Mouse (Mus musculus): ENCODE results near the gene Traf4. TPM values are rescaled to one million over a fixed set of nuclear protein-coding genes. Genes with fewer than 3 reads are reported as not detected.
A peak's percentile ranks its signal among the peaks of the same experiment; 100 is the strongest.
"Not testable (repeated sequence)": the region's sequence is repeated elsewhere in the genome, so short reads cannot be mapped to it uniquely, and the experiment has no call there.

Traf4 gene
- polyA plus RNA-seq, 2 experiments from 2014 or later = 3.3 to 6.7 TPM

DNA sequence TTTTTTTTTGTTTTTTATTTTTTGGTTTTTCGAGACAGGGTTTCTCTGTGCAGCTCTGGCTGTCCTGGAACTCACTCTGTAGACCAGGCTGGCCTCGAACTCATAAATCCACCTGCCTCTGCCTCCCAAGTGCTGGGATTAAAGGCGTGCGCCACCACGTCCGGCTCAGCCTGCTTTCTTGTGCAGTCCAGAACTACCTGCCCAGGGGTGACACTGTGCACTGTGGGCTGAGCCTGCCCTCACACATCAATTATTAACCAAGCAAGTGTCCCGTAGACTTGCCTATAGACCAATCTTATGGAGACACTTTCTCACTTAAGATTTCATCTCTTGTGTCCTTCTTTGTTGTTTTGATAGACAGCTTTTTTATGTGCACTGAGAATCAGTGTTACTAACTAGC lies 30.1 kb downstream of the Traf4 start:
- not testable (repeated sequence) for ATAC-seq

DNA sequence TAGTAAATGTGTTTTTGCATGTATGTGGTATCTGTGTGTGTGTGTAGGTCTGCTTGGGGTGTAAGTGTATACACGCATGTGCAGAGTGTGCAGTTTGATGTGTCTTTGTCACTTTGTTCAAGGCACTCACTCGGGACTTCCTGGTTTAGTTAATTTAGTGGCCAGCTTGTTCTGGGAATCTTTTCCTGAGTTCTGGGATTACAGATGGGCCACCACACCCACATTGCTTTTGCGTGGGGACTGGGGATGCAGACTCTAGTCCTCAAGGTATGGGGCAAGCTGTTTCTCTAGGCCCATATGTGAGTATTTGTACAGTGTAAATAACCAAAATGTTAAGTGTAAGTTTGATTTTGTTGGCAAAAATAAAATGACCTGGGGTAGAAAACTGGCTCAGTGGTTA lies 31.0 kb downstream of the Traf4 start:
- no peak for ATAC-seq

DNA sequence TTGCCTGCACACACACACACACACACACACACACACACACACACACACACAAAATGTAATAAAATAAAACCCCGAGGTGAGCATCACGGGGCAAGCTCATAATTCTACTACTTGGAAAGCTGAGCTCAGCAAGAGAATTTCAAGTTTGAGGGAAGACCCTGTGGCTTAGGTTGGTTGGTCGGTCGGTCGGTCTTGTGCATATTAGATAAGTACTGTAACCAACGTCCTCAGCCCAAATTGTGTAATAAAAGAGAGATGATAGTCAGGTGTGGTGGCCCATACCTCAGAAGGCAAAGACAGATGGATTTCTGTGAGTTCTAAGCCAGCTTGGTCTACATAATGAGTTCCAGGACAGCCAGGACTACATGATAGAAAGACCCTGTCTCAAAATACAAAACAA lies 31.5 kb downstream of the Traf4 start:
- no peak for ATAC-seq

DNA sequence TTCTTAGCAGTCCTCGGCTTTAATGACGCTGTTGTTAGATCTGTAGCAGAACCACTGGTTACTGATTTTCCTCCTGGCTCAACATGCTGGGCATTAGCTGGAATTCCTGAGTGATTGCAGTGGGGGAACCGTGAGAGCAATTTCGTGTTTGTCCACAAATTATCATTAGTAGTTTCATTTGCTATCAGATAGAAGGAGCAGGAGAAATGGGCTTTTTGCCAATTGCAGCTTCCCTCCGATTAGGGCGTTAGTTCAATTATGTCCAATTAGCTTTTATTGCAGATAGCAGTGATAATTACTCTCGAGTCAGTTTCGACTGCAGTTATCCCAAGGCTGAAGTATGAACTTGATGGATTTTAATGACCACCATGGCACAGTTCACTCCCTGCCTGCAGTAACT lies 35.9 kb downstream of the Traf4 start:
- ATAC-seq = no peak

DNA sequence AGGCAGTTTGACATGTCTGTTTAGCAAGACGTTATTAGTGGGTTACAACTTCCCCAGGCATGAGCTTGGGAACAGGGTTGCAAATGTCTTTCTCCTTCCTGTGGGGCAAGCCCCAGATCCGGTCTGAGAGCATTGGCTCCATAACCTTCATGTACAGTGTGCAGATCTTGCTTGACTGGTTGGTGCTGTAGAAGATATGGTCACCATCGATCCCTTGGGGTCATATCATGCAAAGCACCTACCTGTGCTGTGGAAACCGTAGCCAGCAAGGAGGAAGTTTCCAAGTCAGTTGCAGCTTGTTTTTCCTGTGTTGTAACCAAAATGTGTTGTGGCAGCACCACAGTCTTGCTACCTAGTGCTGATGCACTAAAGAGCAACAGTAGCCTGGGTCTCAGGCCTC lies 38.6 kb downstream of the Traf4 start:
- no peak for ATAC-seq

DNA sequence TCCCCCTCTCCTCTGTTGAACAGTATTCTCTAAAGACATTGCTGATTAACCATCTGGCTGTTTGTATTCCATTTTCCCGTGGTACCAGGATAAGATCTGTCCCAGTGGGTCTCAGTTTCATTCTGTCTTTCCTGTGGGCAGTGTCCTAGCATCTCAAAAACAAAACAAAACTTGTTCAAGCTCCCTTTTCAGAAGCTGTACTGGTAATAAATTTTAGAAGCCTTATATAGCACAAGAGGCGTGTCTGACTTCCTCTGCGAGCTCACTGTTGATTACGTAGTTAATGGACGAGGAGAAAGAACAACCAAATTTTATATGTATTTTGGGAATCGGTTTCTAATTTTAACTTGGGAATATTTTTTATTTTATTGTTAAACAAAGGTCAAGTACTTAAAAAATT lies 39.7 kb downstream of the Traf4 start:
- ATAC-seq = peak; percentile 34

DNA sequence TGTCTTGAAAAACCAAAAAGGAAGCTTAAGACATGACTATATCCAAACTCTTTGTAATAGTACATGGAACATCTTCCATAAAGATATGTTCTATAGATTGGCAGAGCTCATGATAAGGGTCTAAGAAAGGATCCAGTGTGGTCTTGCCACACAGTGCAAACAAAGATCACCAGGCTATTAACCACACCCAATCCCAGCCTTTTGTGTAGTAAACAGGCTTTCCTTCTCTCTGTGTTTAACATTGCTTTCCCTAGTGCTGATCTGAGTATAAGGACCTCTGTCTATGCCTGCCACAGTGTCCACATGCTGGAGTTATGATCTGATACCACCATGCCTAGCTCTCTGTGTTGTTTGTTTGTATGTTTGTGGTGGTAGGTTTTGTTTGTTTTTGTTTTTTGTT lies 41.6 kb downstream of the Traf4 start:
- ATAC-seq = no peak

DNA sequence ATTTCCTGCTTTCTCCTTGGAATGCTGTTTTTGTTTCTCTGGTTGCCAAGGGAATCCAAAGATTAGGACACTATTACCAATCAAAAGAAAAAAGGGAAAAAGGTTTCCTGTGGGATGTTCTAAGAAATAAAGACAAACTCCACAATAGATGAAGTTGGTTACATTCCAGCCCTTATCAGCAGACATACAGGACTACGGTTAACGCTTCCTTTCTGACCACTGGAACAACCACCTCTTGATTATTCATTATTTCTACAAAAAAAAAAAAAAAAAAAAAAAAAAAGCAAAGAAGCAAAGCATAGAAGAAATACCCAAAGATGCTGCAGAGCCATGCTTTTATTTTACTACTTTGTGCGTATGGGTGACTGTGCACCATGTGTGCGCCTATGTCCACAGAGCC lies 42.6 kb downstream of the Traf4 start:
- ATAC-seq = no peak

DNA sequence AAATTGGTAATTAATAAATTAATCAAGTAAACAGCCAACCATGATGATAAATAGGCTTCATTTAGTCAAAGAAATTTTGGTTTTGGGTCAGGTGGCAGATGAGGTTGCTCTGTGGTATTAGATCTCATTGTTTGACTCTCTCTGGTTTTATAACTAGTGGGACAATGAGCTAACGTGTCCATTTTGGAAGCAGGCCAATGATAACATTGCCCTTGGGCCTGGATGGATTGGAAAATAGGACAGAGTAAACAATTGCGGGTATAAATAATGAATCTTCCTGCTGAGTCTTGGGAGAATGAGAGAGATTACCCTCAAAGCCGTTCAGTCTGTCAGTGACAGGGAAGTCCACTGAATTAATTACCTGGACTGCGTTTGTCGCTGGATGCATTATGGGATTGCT lies 44.2 kb downstream of the Traf4 start:
- no peak for ATAC-seq

DNA sequence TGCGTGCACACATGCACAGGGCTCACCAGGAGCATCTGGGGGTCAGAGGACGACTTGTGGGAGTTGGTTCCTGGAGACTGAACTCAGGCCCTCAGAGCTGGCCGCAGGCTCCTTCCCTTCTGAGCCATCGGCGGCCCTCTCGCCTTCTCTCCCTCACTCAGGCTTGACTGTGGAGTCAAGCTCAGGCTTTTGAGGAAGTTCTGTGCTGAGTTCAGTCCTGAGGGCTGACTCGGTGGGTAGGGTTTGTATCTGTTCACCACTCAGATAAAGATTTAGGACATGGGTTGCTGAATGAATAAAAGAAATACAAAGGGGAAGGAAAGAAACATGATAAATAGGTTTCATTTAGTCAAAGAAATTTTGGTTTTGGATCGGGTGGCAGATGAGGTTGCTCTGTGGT lies 45.5 kb downstream of the Traf4 start:
- ATAC-seq = no peak

DNA sequence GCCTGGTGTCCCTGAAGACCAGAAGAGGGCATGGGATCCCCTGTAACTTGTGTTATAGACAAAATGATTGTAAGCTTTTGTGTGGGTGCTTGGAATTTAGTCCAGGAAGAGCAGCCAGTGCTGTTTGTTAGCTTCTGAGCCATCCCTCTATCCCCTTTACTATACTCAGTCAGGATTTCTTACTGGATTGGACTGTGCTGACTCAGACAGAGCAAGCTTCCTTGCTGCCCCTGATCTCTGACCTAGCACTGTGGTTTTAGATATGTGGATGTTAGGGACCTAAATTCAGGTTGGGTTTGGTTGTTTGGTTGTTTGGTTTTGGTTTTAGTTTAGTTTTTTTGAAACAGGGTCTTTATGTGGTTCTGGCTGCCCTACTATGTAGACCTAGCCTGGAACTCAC lies 46.9 kb downstream of the Traf4 start:
- no peak for ATAC-seq

DNA sequence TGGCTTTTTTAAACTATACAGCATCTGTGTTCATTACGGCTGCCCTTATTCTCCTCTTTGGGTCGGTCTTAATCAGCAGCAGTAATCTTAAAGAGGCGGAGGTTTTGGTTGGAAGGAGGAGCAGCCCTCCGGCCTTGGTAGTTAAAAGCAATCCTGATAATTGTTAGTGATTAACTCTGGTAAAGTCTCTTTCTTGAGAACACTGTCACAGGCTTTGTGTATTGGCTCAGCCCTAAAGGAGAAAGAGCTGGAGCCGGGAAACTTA lies 49.3 kb downstream of the Traf4 start:
- ATAC-seq = no peak

DNA sequence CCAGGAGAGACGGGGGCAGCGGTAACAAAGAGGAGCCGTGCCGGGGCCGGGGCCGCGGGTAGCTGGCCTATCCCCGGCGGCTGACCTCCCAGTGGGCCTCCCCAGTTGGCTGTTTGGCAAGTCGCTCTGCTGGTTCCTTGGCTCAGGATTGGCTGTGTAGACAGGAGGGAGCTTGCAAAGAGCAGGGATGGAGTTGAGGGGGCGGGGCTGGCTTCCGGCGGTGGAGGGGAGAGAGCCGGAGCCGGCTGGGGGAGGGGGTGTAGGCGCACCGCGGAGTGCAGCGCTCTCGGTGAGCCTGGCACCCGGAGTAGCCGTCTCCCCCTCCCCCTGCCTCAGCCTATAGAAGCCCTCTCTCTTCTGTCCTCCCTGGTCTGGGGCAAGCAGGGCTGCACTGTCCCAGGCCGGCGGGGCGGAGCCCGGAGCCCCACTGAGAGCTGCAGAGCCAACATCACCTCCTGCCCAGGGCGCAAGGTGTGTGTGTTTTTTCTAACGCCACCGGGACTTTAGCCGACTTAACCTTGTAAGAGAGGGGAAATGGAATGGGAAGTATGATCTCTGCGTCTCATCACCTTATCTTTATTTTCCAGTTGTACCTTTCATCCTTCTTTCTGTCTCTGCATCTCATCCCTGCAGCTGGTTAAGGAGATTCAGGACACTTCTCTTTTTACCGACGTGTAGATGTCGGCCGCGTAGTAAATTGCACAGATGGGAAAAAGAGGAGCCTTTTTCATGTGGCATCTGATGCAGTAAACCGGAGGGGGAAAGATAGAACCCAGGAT lies 49.8 kb downstream of the Traf4 start:
- peak; percentile 90 for ATAC-seq

DNA sequence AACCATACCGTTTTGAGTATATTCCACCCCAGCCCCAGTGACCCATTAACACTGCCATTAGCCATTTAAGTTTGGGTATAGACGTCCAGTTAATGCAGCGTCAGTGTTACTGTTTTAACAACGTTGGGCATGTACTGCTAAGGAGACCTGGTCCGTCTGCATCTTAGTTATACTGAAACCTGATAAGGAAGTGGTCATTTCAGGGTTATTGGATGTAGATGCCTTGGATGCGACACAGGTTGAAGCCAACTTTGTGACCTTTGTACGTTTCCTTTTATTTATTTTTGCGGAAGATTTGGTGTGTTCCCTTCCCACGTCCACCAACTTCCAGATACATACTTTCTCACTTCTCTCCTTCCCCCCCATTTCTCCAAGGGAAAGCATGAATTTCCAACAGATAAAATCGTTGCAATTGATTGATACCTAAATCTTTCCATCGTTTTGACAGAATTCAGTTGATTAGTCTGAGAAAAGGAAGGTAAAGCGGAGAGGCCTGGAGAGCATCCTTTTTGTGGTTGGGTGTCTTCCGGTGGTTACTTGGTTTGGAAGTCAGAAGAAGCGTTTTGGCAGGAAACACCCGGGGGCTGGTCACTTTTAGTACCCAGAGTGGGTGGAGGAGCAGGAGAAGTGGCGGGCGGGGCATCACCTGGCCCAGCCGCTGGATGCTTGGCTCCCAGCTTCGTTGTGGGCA lies 50.6 kb downstream of the Traf4 start:
- peak; percentile 56 for ATAC-seq

DNA sequence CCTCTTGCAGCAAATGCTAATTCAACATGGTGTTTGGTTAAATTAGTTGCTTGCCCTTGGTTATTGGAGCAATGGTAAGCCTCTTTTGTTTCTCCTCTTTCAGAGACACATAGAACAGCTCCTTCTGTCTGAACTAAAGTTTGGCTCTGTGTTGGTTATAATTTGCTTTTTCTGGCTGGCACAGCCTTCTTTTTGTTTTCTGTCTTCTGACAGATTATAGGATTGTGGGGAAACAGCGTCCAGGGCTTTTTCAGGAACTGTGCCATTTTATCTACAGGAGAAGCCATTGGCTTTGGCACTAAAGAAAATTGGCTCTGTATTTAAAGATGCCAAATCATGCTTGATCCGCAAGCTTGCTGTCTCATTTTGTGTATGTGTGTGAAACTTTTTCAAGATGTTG lies 51.8 kb downstream of the Traf4 start:
- no peak for ATAC-seq

Other genes with a start within 250 kb of the Traf4 start
- not detected for gene Sez6, start 234.8 kb downstream of the Traf4 start, polyA plus RNA-seq (2017; shearing (Covaris generic))
- 10 to 100 TPM; 28.5 to 31.9 TPM for gene Phf12, start 182.8 kb downstream of the Traf4 start, polyA plus RNA-seq (2017; shearing (Covaris generic))
- gene Dhrs13, start 133.3 kb downstream of the Traf4 start, polyA plus RNA-seq (2017; shearing (Covaris generic)) = 1 to 10 TPM; 1.0 to 2.5 TPM
- 10 to 100 TPM; 20.2 to 26.1 TPM for gene Flot2, start 127.7 kb downstream of the Traf4 start, polyA plus RNA-seq (2017; shearing (Covaris generic))
- 10 to 100 TPM; 39.9 to 61.8 TPM for gene Eral1, start 85.2 kb downstream of the Traf4 start, polyA plus RNA-seq (2017; shearing (Covaris generic))
- gene Fam222b, start 70.9 kb downstream of the Traf4 start, polyA plus RNA-seq (2017; shearing (Covaris generic)) = 10 to 100 TPM; 11.0 to 14.9 TPM
- gene Nek8, start 11.1 kb upstream of the Traf4 start, polyA plus RNA-seq (2017; shearing (Covaris generic)) = 10 to 100 TPM; 10.4 to 12.2 TPM
- 1 to 10 TPM; 2.9 to 3.6 TPM for gene Tlcd1, start 11.1 kb upstream of the Traf4 start, polyA plus RNA-seq (2017; shearing (Covaris generic))
- 1,000 to 10,000 TPM; 3,408 to 3,991 TPM for gene Rpl23a, start 18.0 kb upstream of the Traf4 start, polyA plus RNA-seq (2017; shearing (Covaris generic))
- gene Rab34, start 22.8 kb upstream of the Traf4 start, polyA plus RNA-seq (2017; shearing (Covaris generic)) = not detected
- 1 to 10 TPM; 2.2 to 6.0 TPM for gene Proca1, start 27.8 kb upstream of the Traf4 start, polyA plus RNA-seq (2017; shearing (Covaris generic))
- gene Sdf2, start 80.2 kb upstream of the Traf4 start, polyA plus RNA-seq (2017; shearing (Covaris generic)) = 100 to 1,000 TPM in 1 of 2 experiments, 10 to 100 TPM in 1; 95.5 to 102 TPM
- 10 to 100 TPM; 18.2 to 32.4 TPM for gene Supt6, start 80.4 kb upstream of the Traf4 start, polyA plus RNA-seq (2017; shearing (Covaris generic))
- 10 to 100 TPM; 34.2 to 48.1 TPM for gene 2610507B11Rik, start 96.2 kb upstream of the Traf4 start, polyA plus RNA-seq (2017; shearing (Covaris generic))
- gene BC030499, start 125.3 kb upstream of the Traf4 start, polyA plus RNA-seq (2017; shearing (Covaris generic)) = under 1 TPM in 1 of 2 experiments, not detected in 1; 0.63 TPM
- 1 to 10 TPM; 2.8 to 4.3 TPM for gene Spag5, start 135.9 kb upstream of the Traf4 start, polyA plus RNA-seq (2017; shearing (Covaris generic))
- 10 to 100 TPM; 10.9 to 14.9 TPM for gene Aldoc, start 157.4 kb upstream of the Traf4 start, polyA plus RNA-seq (2017; shearing (Covaris generic))
- gene Pigs, start 162.8 kb upstream of the Traf4 start, polyA plus RNA-seq (2017; shearing (Covaris generic)) = 100 to 1,000 TPM in 1 of 2 experiments, 10 to 100 TPM in 1; 64.1 to 119 TPM
- 10 to 100 TPM; 11.6 to 13.1 TPM for gene Unc119, start 177.9 kb upstream of the Traf4 start, polyA plus RNA-seq (2017; shearing (Covaris generic))
- under 1 TPM in 1 of 2 experiments, not detected in 1; 0.09 TPM for gene Foxn1, start 221.0 kb upstream of the Traf4 start, polyA plus RNA-seq (2017; shearing (Covaris generic))

All from CD4-positive, CD25-positive, alpha-beta regulatory T cell, adult 4 months (primary cell).